Mouse (Mus musculus): Measurements from ENCODE around the gene Il10. TPM values are rescaled to one million over a fixed set of nuclear protein-coding genes. Genes with fewer than 3 reads are reported as not detected.

The Il10 gene
- total RNA-seq, 2 experiments from 2014 or later, result not detected

DNA sequence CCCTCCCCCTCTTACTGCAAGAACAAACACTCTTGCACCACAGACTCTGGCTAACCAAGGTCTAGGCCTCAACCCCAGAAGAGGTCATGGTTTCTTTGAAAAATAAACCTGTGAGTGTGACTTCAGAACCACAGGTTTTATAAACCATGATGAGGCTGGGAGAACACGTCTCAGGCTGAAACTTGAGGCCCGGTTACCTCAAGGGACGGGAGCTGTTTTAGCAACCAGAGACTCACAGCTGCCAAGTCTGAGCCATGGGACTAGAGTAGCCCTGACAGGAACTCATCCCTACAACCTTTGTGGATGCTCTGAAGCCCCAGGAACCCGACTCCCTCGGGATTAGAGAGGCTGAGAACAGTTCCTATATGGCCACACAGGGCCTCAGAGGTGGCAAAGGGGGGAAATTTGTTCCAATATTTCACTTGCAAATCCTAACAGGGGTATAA, 29.7 kb downstream of the Il10 start:
- DNase-seq, result no peak

GRCm38 (mm10) chr1:131050011-131050410, 30.4 kb downstream of the Il10 start:
- no peak for DNase-seq

- DNase-seq, result no peak
These were observed 31.0 kb downstream of the Il10 start for GRCm38 (mm10) chr1:131050617-131051016.

- no peak for DNase-seq
These were observed 31.4 kb downstream of the Il10 start for GRCm38 (mm10) chr1:131051073-131051472.

DNA sequence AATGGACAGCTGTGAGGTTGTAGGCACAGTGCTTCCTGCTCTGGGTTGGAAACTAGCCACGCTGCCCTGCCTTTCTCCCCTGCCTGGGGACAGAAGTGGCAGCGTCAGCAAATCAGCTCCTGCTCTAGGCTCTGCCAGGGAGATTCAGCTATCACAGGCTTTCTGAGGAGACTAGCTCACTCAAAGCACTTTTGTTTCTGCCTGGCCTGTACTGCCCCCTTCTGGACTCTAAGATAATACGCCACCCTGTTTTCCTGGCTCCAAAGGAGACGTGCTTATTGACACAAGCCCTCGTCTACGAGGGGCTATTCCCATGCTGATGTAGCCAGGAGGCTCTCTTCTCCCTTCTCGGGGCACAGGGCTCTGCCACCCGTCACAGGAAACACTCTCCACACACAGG, 33.6 kb downstream of the Il10 start:
- peak; percentile 66 to 72 for DNase-seq

DNA sequence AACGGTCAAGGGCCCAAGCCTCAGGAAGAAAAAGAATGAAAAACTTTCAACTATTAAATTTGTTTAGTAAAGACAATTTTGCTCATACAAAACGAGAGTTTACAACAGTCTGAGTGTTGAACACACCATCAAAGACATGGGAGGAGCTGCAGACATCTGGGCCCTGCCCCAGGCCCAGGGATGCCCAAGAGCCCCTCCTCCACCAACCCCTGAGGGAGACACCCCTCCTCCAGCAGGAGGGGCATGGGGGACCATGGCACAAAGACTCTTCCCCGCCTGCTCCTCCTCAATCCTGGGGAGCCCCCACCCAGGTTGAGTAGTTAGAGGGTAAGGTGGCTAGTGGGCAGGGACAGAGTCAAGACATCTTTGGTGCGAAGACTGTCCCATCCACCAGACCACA, 34.0 kb downstream of the Il10 start:
- no peak for DNase-seq

- DNase-seq, result no peak
These were observed 34.6 kb downstream of the Il10 start for GRCm38 (mm10) chr1:131054251-131054650.

DNA sequence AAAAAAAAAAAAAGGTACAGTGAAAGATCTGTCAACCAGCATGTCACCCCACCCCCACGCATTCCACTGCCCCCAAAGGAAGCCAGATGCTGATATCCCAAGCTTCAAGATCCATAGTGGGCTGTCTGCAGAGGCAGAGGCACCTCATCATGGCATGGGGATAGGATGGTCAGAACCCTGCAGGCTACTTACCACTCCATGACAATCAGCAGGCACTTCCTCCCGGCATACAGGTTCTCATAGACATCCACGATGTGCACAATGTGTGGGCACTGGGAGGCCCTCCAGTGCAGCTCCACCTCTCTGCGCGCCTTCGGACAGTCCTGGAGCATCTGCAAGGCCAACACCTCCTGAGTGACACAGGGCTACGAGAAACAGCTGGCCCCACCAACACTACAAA, 38.8 kb downstream of the Il10 start:
- DNase-seq, result no peak

DNA sequence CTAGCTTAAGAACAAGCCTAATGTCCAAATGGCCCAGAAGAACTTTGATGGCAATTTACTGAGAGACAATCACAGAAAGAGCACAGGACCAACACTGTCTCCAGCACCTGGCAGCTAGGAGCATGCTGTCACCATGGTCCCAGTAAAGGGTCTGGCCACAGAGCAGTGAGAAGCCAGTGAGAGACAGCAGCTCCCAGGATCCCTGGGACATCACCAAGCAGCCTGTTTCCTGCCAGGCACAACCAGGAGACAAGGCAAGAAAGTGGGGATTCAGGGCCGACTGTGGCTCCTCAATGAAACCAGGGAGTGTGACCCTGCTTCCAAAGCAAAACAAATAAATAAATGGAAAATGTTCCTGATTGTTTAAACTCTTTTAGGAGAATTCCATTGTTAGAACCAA, 39.8 kb downstream of the Il10 start:
- DNase-seq, result no peak

DNA sequence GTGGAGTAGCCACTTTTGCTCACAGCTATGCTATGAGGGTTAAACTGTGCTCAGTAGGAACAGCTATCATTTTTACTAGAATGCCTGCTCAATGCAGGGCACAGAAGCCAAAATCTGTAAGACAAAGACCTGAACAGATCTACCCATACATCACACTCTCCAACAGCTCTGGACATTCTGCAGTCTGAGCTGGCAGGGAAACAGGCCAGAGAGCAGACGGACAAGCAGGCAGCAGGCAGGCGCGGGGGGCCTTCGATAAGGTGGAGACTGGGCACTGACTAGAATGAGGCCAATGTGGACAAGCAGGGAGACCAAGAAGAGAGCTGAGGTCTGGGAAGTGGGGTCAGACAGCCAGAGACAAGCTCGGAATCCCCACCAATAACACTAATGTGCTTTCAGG, 40.2 kb downstream of the Il10 start:
- DNase-seq, result no peak

- DNase-seq, result no peak
These were observed 40.9 kb downstream of the Il10 start for GRCm38 (mm10) chr1:131060290-131061253.

DNA sequence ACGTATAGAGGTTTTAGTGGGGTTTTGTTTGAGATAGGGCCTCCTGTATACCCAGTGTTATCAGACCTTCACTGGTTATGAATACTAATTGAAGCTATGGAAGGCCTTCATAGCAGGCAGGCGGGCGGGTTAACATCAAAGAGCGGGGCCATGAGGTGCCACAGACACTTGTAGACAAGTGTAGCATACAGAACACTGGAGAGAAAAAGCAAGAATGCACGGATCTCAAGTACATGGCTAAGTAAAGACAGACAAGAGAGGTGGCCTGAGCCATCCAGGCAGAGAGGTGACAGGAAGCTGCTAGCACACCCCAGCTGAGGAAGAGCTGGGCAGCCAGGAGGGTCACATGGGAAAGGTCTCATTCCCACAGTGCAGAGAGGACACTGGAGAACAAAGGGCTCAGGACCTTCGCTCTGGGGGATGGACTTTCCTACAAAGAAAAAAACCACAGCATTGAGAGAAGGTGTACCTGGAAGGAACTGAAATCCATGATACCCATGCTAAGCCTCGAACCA, 42.2 kb downstream of the Il10 start:
- DNase-seq, result no peak

- DNase-seq, result no peak
These were observed 43.2 kb downstream of the Il10 start for GRCm38 (mm10) chr1:131062821-131063220.

- no peak for DNase-seq
These were observed 44.6 kb downstream of the Il10 start for GRCm38 (mm10) chr1:131064202-131064601.

GRCm38 (mm10) chr1:131068011-131068727, 48.5 kb downstream of the Il10 start:
- DNase-seq, result no peak

- DNase-seq, result no peak
These were observed 49.4 kb downstream of the Il10 start for GRCm38 (mm10) chr1:131069010-131069409.

DNA sequence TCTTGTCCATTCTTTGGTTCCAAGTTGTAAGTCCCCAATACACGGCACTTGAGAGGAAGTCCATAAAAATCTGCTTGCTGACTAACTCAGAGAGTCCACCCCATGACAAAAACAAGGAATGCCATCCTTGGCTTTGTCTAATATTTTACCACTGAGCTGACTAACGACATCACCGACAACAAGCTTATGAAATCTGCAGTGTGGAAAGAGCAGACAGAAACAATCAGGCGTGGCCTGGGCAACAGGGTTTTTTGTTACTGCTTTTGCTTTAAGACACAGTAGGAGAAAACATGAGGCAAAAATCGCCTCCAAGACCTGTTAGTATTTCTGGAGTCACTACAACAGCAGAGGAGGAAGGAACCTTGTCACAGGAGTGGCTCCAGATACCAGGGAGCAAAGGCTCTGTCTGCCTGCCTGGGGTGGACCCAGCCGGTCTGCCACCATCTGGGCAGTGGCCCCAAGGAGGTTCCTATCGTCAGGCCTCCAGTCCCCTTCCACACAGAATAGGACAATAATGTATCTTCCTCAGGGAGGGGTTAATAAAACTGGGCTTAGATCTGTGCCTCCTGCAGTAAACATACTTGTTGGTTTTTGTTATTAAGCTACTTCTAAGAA, 52.8 kb downstream of the Il10 start:
- DNase-seq, result no peak

GRCm38 (mm10) chr1:131074524-131074938, 54.9 kb downstream of the Il10 start:
- no peak for DNase-seq
